Mouse (Mus musculus) kidney, adult 9 months (tissue): ENCODE data around the gene Cmtm6.
A peak's percentile ranks its signal among the peaks of the same experiment; 100 is the strongest.

Experiments
- DNase-seq: peaks from one replicate; pipeline ENCODE4 v3.0.0; 2022

The Cmtm6 gene

DNA sequence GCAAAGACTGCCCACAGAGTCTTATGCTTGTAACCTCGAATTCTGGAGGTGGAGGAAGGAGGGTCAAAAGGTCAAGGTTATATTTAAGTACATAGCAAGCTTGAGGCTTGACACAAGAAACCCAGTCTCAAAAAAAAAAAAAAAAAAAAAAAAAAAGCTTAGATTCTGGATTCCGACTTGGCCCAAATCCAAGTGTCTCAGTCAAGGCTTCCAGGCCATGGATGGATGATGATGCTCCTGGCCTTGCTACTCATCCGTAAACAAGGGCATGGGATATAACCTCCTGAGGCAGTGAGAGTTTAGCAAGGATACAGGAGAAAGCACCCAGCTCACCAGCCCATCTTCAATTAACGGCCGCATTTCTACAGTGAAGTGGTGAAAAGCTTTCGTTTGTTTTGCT lies 43.7 kb downstream of the Cmtm6 start:
- DNase-seq, result no peak

DNA sequence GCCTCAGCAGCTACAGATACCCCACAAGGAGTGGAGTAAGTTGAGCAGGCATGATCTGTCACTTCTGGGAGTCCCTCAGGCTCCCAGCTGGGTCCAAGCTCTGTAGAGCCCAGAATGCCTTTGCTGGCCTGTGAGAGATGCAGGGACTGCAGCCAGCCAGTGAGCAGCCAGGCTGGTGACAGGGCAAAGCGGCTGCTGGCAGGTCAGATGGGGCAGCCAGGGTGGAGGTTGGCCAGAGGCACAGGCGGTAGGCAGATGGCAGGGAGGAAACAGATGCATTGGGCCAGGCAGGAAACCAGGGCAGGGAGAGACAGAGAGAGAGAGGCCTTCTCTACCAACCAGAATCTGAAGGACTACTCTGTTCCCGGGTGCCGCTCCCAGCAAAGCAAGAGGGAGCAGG lies 44.4 kb downstream of the Cmtm6 start:
- DNase-seq, result no peak

DNA sequence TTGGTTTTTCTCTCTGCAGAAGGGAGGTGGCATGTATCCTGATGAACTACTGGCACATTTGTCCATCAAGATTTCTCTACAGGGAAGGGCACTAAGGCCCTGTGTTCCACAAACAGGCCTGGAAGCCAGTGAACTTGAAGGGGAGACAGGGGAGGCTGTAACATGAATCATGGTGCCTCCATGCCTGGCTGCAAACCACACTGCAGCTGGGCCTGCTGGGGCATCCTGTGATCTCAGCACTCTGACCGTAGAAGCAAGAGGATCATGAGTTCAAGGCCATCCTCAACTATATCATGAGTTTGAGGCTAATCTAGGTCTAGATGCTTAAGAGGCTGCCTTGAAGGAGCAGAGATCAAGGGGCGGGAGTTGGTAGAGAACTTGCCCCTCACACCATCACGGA lies 45.4 kb downstream of the Cmtm6 start:
- no peak for DNase-seq

DNA sequence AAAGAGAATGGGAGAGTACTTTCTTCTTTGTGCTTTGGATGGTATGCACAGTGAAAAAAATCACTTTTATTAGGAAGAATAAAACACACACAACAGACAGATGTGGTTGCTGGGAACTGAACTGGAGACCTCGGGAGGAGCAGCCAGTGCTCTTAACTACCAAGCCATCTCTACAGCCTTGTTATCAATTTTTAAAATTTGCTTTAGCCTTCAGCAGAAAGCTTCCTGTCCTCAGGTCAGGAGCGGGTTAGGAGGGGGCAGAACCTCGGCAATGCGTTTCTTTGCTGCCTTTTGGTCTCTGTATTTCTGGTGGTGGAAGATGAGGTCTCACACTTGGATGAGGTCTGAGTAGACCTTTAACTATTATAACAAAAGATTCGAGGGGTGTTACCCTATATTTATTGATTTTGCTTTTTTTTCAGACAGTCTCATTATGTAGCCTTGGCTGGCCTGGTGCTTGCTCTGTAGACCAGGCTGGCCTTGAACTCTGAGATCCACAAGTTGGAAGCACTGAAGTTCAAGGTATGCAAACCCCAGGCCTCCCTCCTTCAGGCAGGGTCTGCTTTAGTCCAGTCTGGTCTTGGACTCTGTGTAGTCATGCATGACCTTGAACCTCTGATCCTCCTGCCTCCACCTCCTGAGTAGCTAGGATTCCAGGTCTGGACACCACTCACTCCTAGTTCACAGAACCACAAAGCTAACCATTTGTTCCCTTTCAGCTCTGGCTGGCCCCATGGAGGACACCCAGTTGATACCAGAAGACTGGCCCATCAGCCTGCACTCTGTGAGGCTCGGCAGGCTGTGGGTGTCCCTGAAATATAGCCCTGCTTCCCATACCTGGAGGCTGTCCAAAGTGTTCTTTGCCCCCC lies 46.5 kb downstream of the Cmtm6 start:
- DNase-seq, result no peak

DNA sequence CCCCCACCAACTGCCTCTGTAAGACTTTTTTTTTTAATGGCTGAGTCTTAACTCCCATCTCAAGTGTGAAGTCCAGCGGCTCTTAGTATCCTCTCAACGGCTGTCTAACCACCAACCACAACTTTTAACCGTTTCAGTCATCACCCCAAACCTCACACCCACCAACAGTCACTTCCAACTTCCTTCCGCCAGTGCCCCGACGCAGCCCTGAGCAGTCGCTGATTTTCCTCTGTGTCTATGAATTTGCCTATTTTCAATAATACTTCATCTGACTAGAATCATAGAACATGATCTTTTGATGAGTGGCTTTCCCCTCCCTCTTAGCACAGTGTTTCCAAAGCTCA lies 47.1 kb downstream of the Cmtm6 start:
- DNase-seq, result no peak

DNA sequence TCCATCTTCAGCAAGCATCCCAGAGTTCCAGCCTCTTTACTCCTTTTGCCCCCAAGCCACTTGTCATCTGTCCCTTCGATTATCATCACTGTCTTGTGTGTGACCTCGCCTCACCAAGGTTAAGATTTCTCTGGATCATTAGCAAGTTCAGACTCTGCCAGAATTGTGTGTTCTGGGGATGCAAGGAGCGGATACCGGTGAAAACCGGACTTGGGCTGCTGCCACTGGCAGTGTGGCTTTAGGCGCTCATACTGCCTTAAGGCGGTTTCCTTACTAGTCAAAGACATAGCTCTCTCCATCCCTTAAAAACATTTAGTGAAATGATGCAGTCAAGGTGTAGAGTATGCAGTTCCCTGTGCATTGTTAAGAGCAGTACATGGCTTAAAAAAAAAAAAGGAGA lies 48.0 kb downstream of the Cmtm6 start:
- DNase-seq, result no peak

DNA sequence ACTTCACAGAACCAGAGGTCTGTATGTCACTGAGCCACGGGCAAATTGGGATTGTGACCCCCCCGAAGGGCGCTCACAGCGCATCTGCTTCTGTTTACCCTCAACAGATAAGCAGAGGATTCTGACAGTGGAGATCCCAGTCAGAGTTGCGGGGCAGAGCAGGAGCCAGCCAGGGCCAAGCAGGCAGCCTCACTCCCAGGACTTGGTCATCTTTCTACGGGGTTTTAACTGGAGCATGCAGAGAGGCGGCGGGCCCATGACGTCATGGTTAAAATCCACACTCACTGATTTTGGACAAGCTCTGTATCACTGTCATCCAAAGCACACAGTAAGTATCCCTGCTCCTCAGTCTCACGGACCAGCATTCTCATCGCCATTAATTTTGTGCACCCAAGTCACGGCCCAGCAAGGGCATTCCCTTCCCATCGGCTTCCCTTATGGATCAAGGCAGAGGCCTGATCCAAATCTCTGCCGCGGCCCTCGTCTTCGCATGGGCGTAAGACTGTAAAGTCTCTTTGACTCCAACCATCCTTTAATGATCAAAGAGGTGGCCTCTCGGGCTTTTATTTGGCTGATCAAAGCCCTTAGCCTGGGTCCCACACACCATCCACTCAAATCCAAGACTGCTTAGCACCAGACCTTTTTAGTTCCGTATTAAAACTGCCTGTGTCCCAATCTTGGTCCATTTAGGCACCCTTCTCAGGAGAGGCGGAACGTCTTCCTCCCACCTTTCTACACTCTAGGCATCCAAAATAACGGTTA lies 49.2 kb downstream of the Cmtm6 start:
- no peak for DNase-seq

DNA sequence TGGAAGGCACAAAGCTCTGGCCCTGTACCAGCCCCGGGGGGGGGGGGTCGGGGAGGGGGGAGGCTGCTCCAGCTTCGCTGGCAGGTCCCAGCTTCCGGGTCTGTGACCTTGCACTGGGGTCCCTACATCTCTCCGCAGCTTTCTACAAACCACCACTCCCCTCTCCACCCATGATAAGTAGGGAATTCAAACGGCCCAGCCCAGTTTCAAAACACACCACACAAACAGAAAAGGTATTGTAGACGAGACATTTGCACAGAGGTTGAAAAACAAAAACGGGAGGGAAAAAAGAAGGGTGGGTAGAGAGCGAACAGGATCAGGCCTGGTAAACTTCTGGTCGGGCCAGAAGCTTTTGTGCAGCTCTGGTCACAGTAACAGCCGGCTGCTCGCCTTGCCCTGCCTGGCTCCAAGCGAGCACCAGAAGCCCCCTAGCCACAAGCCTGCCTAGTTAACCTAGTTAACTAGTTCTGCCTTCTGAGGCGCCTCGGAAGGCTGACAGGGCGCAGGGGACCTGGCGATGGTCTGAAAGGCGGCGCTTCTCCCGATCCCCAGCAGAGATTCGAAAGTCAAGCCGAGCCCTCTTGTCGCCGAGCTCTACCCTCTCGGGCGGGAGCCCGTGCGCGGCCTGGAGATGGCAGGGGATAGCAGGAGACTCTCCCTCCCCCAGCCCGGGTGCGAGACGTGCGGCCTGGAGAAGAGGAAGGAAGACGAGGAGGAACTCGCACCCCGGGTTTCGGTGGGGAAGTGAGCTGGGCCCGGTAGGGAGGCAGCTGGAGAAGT lies 50.0 kb downstream of the Cmtm6 start:
- DNase-seq, result no peak

DNA sequence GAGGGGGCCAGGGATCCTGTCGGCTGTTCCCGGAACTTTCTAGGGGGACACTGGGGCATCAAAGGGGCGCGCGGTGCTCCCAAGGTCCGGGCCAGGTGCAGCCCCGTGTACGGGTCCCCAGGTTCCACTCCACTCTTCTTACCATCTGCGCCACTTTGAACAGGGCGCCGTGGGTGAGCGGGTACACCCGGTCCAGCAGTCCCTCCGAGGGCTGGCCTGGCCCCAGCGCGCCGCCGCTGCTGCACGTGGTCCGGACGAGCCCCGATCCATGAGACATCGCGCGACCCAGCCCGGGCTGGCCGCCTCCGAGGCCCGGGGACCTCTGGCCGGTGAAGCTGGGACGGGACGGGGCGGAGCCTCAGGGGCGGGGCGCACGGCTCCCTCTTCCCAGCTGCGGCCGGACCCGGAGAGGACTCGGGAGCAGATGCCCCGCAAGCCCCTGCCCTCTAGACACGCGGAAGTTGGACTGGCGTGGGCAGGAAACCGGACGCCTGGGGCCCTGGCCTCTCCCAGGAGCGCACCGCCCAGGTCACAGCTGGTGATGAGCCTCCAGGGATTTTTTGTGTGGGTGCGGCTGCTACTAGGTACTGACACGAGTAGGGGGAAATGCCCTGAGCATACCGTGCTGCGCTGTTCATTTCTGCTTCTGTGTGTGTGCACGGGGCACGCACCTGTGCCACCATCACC lies 50.8 kb downstream of the Cmtm6 start, which contains the start of gene Cmtm7:
Cmtm7 (minus strand) TSS at position 331 of the 687 bp plus-strand sequence.
- DNase-seq, result peak; percentile 73

DNA sequence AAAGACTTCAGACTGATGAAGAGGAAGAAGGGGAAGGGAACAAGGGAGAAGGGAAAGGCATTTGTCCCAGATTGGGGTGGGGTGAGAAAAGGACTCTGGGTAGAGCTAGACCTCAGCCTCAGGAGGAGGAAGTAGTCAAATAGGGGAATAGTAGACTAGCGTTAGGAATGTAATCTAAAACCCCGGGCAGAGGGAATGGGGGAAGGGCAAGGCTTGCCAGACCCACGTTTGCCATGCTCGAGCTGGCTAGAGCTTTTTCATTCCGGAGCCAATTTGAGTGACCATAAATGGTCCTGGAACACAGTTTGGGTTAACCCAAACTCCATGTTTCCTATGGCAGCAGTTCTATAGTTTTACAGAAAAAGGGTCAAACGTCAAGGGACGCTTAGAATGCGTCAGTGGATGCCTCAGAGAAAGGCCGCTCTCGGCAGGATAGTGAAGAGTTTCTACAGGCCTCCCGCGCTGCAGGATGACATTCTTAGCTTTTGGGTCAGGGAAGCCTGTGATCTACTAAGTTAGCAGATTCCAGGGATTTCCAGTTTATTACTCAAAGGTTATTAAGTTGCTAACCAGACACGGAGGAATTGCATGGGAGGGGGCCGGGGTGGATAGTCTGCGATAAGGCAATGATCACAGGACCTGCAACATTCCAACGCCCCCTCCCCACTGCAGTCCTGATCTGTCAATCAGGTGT lies 54.7 kb downstream of the Cmtm6 start:
- DNase-seq, result no peak

DNA sequence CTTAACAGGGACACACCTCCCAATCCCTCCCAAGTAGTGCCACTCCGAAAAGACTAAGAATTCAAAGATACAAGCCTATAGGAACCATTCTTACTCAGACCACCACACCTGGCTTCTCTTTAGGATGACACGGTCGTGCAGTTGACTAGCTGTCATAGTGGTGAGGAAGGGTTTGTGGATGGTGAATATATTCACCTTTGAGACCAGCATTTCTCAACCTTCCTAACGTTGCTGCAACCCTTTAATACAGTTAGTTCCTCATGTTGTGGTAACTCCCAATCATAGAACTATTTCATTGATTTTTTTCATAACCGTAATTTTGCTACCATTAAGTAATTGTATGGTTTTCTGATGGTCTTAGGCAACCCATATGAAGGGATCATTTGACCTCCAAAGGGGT lies 56.2 kb downstream of the Cmtm6 start:
- DNase-seq, result no peak

DNA sequence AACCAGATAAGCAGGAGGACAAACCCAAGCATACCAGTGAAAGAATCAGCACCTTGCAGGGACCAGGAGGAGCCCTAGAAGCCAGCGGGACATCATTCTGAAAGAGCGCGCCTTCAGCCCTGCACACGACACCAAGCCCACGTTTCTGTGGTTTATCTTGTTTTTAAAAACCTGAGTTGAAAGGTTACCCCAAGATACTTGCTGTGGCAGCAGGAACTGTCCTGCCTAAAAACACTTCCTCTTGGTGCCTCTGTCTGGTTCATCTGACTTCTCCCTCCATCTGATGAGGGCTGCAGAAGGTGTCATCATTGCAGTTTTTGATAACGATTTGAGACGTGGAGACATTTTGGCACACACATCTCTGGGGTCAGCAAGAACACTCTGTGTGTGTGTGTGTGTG lies 56.8 kb downstream of the Cmtm6 start:
- DNase-seq, result no peak

DNA sequence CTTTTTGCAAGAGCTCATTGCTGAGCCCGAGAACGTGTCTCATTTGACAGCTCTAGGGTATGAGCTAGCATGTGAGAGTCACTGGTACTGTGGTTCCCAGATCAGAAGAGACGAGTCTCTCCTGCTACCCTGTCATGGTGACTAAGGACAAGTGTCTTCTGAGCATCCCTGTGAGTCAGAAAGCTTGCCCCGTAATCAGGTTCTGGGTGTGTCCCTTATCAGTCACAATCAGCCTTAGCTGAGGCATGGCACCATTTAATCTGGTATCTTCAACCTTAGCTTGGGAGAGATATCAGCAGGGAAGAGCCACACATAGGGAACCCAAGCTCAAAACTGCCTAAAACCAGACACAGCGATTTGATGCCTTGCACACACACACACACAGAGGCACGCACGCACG lies 57.8 kb downstream of the Cmtm6 start:
- no peak for DNase-seq

DNA sequence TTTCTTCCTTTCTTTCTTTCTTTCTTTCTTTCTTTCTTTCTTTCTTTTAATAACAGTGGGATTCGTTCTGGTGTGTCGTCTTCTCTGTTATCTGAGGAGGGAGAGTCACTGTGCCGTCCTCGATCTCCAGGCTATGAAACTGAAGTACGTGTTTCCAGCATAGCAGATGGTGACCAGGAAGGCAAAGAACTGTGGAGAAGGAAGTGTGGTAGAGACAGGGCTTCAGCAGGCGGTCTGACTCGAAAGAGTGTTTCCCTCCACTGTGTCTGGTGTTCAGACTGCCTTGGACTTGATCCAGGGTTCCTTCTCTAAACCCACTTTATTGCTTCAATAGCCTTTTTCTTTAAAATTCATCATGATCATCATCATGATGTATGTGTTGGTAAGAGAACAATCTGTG lies 58.6 kb downstream of the Cmtm6 start:
- no peak for DNase-seq

DNA sequence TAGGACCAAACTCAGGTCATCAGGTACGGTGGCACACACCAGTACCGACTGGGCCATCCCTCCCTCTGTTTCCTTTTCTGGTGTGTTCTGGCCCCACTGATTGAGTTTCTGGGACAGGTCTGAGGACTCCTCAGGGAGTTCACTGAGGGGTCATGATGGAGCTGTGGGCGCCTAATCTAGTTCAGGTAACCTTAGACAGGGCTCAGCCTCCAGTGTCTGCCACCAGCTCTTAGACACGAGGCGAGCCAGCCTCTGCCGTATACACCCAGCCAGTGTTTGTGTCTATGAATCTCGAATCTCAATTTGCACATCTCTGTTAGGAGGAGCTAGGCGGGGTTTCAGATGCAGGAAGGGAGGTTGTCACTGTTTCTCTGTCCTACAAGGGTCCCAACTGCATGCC lies 59.1 kb downstream of the Cmtm6 start:
- DNase-seq, result no peak

DNA sequence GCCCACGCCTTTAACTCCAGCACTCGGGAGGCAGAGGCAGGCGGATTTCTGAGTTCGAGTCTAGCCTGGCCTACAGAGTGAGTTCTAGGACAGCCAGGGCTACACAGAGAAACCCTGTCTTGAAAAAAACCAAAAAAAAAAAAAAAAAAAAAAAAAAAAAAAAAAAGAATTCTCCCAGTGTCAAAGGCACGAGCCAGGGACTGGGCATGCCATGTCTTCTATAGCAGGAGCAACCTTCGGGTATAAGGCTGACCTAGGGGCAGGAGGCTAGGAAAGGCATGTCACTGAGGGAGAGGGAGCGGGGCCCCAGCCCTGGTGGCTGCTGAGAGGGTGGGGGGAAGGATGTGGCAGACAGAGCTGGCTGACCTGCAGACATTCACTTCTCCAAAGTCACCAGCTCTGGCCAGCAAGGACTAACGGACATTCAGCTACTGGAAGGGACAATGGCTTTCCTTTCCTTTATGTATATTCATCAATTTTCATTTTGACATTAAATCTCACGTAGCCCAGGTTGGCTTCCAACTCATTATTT lies 62.9 kb downstream of the Cmtm6 start:
- no peak for DNase-seq

DNA sequence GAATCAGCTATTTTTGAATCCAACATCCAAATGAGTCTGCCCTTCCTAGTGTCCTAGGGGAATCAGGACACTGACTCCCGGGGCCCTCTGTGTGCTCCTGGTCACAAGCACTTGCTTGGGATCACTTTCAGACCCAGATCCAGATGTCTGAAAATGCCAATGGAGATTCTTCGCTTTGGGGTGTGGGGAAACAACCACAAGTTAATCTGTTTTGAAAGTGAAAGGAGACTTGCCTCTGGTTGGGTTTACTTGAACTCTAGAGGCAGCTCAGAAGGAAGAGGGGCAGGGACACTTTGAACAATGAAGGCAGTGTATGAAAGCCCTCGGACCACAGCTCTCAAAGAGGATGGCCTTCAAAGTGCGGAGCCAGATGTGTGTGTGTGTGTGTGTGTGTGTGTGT lies 63.6 kb downstream of the Cmtm6 start:
- no peak for DNase-seq

DNA sequence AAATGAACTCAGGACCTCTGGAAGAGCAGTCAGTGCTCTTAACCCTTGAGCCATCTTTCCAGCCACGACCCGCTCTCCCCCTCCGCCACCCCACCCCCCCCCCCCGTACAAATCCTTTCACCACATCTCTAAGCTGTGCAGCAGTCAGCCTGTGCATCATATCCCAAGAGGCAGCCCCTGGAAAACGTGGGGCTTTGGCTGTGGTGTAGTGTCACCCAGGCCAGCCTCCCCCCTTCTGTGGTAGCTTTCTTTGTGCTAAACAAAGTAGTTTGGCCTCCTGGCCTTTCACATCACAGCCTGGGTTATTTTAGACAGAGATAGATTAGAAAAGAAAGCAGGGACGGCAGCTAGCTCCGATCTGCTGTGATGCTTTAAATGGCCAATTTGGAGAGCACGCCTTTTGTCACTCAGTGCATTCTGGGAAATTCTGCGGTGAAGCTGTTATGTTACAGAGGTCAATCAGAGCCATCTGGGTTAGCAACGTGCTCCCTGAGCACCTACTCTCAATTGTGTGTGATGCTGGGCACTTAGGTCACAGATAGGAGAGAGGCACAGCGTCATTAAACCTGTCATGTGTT lies 65.6 kb downstream of the Cmtm6 start:
- DNase-seq, result no peak

DNA sequence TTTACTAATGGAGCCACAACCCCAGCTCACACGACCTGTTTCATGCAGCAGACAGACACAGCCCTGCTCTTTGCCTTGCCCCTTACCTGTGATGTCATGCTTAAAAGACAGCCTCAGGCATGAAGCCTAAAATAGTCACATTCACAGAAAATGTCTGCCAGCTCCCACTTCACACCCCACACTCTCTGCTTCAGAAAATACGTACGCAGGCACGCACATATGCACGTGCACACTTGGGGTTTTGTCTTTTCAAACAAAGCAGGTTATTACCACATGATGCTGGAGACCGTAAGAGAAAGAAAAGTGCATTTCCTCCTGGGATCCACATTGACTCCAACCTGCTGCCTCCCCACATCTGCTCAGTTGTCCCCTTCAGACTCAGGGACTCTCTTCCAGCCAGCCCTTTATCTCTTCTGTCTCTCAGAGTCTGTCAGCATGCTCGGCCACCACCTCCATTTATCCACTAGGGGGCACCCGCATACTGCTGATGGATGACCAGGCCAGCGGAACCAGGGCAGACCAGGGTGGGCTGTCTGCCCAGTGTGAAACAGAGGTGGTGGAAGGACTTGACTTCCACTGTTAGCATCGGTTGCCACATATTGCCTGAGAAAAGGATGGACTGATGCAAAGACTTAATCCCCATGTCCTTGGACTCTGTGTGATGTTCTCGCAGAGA lies 66.6 kb downstream of the Cmtm6 start:
- peak; percentile 85 for DNase-seq

DNA sequence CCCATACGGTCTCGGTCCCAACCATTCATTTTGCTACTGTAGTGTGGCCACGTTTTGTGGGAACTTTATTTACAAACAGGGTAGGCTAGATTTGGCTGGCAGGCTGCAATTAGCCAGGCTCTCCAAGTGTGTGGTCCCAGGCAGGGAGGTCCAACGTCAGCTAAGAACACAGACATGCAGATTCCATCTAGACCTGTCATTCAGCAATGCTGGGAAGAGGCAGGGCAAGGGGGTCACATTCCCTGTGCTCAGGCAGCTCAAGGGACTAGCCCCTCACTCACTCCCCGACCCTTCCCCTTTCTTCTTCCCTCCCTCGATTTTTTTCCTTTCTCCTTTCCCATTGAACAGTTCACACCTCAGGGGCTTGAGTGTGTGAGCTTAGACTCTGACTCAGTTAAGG lies 67.9 kb downstream of the Cmtm6 start:
- DNase-seq, result no peak
